18 mouse cellular contexts compared by ENCODE assay signal in genomic region chr1:155737809-155738383, GRCm38 (mm10). TPM values are rescaled to one million over a fixed set of nuclear protein-coding genes. Genes with fewer than 3 reads are reported as not detected.
DNase-seq lines count a peak whose midpoint lies in the region; ATAC-seq and TF ChIP-seq lines count a peak whose summit lies in the region.
"Had no signal": no experiment of that assay in that cellular context is flagged by ENCODE, and none has a peak within 500 bp of the region (broad histone marks: within the 10 kb centered on the region; RNA-seq: fewer than 3 reads in every experiment).

No protein-coding gene starts in this region.

- no peak for TF ChIP-seq EP300 in lung, postnatal 0 days (IDR thresholded peaks at IDR 0.05)

- no peak for ATAC-seq in heart, embryonic 16.5 days (replicated peaks; ENCODE audit: extremely low read depth, insufficient read depth, low FRiP score)
- no peak for ATAC-seq in midbrain, embryonic 11.5 days (ENCODE audit: low FRiP score)
- ATAC-seq in midbrain, embryonic 14.5 days (ENCODE audit: low FRiP score, low TSS enrichment) = no peak
- no peak for ATAC-seq in hindbrain, postnatal 0 days
- no peak for ATAC-seq in lung, postnatal 0 days
- ATAC-seq: CD4-positive, CD25-positive, alpha-beta regulatory T cell, adult 4 months; forebrain, embryonic 15.5 days; intestine, postnatal 0 days had no signal

- H3K27me3 ChIP-seq in heart, embryonic 16.5 days (ENCODE audit: control insufficient read depth, insufficient read depth, low read length) = peaks cover 91% of the 10 kb centered on the region
- peaks cover 98% of the 10 kb centered on the region for H3K27me3 ChIP-seq in midbrain, embryonic 11.5 days (ENCODE audit: control insufficient read depth, insufficient read depth, low read length)
- peaks cover 98% of the 10 kb centered on the region for H3K27me3 ChIP-seq in midbrain, embryonic 14.5 days (ENCODE audit: control insufficient read depth, insufficient read depth, low read length)
- H3K27me3 ChIP-seq in hindbrain, postnatal 0 days (ENCODE audit: insufficient read depth, low read length) = peaks cover 86% of the 10 kb centered on the region
- H3K27me3 ChIP-seq in lung, postnatal 0 days (replicated peaks; ENCODE audit: insufficient read depth, low read length) = peaks cover 88% of the 10 kb centered on the region

- H3K27ac ChIP-seq in heart, embryonic 16.5 days (ENCODE audit: low read length) = no peak overlapping the region
- no peak overlapping the region for H3K27ac ChIP-seq in midbrain, embryonic 11.5 days (ENCODE audit: low read depth, low read length)
- no peak overlapping the region for H3K27ac ChIP-seq in midbrain, embryonic 14.5 days (replicated peaks; ENCODE audit: low read depth, low read length)
- H3K27ac ChIP-seq in hindbrain, postnatal 0 days = no peak overlapping the region
- H3K27ac ChIP-seq in lung, postnatal 0 days (ENCODE audit: low read length) = no peak overlapping the region
- H3K27ac ChIP-seq in left cerebral cortex, adult 2 months = no peak overlapping the region
- H3K27ac ChIP-seq: forebrain, embryonic 15.5 days; limb, embryonic 13.5 days had no signal

- DNase-seq in heart, adult 8-10 months (ENCODE audit: low spot score) = no peak
- peak; percentile 95 for DNase-seq in midbrain, embryonic 11.5 days (ENCODE audit: low spot score, missing footprints)
- DNase-seq in midbrain, embryonic 14.5 days = no peak
- DNase-seq in hindbrain, postnatal 0 days (ENCODE audit: low spot score) = no peak
- DNase-seq in lung, postnatal 36 days = no peak
- no peak for DNase-seq in lung, postnatal 0 days (ENCODE audit: low spot score)
- no peak for DNase-seq in left cerebral cortex, adult 2 months (ENCODE audit: extremely low spot score in 1 of 2, low spot score in 2 of 2)
- DNase-seq: adrenal gland, postnatal 36 days; cerebellum, adult 9-10 months; gastrocnemius, postnatal 25 days; lung, postnatal 4 days; spleen, adult 18-20 months had no signal

- no peak for TF ChIP-seq CTCF in hindbrain, postnatal 0 days (IDR thresholded peaks at IDR 0.05; ENCODE audit: low read depth)
- no peak for TF ChIP-seq CTCF in lung, postnatal 0 days (IDR thresholded peaks at IDR 0.05)
- no peak for TF ChIP-seq CTCF in left cerebral cortex, adult 2 months (IDR thresholded peaks at IDR 0.05)

- H3K4me3 ChIP-seq in heart, embryonic 16.5 days (ENCODE audit: low read length) = peak overlapping the region; percentile 6; the same call in 1 of the 2 replicates
- no peak overlapping the region for H3K4me3 ChIP-seq in midbrain, embryonic 11.5 days (ENCODE audit: low read depth, low read length)
- no peak overlapping the region for H3K4me3 ChIP-seq in midbrain, embryonic 14.5 days (replicated peaks; ENCODE audit: low read depth, low read length)
- H3K4me3 ChIP-seq in hindbrain, postnatal 0 days (ENCODE audit: low read length) = 0 out of 2 replicates have a peak overlapping the region, but pooled peaks have one; percentile 1
- H3K4me3 ChIP-seq in lung, postnatal 0 days (ENCODE audit: low read depth, low read length) = no peak overlapping the region
- H3K4me3 ChIP-seq in left cerebral cortex, adult 2 months = no peak overlapping the region
- H3K4me3 ChIP-seq: forebrain, embryonic 15.5 days; limb, embryonic 13.5 days had no signal

- WGBS in heart, embryonic 16.5 days = 1% methylated on average over 25 of the region's 25 CpGs
- under 1% methylated on average over 25 of the region's 25 CpGs for WGBS in midbrain, embryonic 11.5 days
- WGBS in midbrain, embryonic 14.5 days = under 1% methylated on average over 25 of the region's 25 CpGs
- under 1% methylated on average over 25 of the region's 25 CpGs for WGBS in hindbrain, postnatal 0 days
- WGBS in lung, postnatal 0 days = under 1% methylated on average over 25 of the region's 25 CpGs

- H3K4me1 ChIP-seq in heart, embryonic 16.5 days (ENCODE audit: control insufficient read depth, insufficient read depth, low read length) = peaks cover 34% of the 10 kb centered on the region
- H3K4me1 ChIP-seq in midbrain, embryonic 11.5 days (ENCODE audit: control insufficient read depth, insufficient read depth, low read length) = peaks cover 15% of the 10 kb centered on the region
- H3K4me1 ChIP-seq in midbrain, embryonic 14.5 days (ENCODE audit: control insufficient read depth, insufficient read depth, low read length) = peaks cover 18% of the 10 kb centered on the region
- peaks cover 7% of the 10 kb centered on the region; the same call in 1 of the 2 replicates for H3K4me1 ChIP-seq in hindbrain, postnatal 0 days (ENCODE audit: insufficient read depth, low read length)
- H3K4me1 ChIP-seq in lung, postnatal 0 days (ENCODE audit: insufficient read depth, low read depth, low read length) = peaks cover 17% of the 10 kb centered on the region; the same call in 1 of the 2 replicates

- intact Hi-C loops in left cerebral cortex, adult 2 months (cut with DNase I) = no loop called here

- H3K9ac ChIP-seq in heart, embryonic 16.5 days (ENCODE audit: low read length) = no peak overlapping the region
- H3K9ac ChIP-seq in midbrain, embryonic 11.5 days (ENCODE audit: low read length) = no peak overlapping the region
- H3K9ac ChIP-seq in midbrain, embryonic 14.5 days (replicated peaks; ENCODE audit: low read length) = no peak overlapping the region
- H3K9ac ChIP-seq in hindbrain, postnatal 0 days (replicated peaks; ENCODE audit: low read length) = no peak overlapping the region
- no peak overlapping the region for H3K9ac ChIP-seq in lung, postnatal 0 days (replicated peaks; ENCODE audit: low read depth)
- H3K9ac ChIP-seq: forebrain, embryonic 15.5 days; limb, embryonic 13.5 days had no signal

- no peaks in the 10 kb centered on the region for H3K9me3 ChIP-seq in heart, embryonic 16.5 days (replicated peaks; ENCODE audit: control insufficient read depth, low read length)
- no peaks in the 10 kb centered on the region for H3K9me3 ChIP-seq in midbrain, embryonic 11.5 days (ENCODE audit: control insufficient read depth, low read length)
- H3K9me3 ChIP-seq in midbrain, embryonic 14.5 days (ENCODE audit: control insufficient read depth, low read length) = no peaks in the 10 kb centered on the region
- H3K9me3 ChIP-seq in hindbrain, postnatal 0 days (ENCODE audit: low read length) = no peaks in the 10 kb centered on the region
- no peaks in the 10 kb centered on the region for H3K9me3 ChIP-seq in lung, postnatal 0 days (ENCODE audit: low read length)
- H3K9me3 ChIP-seq: forebrain, embryonic 15.5 days; limb, embryonic 13.5 days had no signal

- no peaks in the 10 kb centered on the region for H3K36me3 ChIP-seq in heart, embryonic 16.5 days (ENCODE audit: control insufficient read depth, insufficient read depth)
- H3K36me3 ChIP-seq in midbrain, embryonic 11.5 days (ENCODE audit: control insufficient read depth, insufficient read depth, low read length) = no peaks in the 10 kb centered on the region
- H3K36me3 ChIP-seq in midbrain, embryonic 14.5 days (ENCODE audit: control insufficient read depth, insufficient read depth, low read length) = no peaks in the 10 kb centered on the region
- no peaks in the 10 kb centered on the region for H3K36me3 ChIP-seq in hindbrain, postnatal 0 days (ENCODE audit: insufficient read depth, low read length)
- no peaks in the 10 kb centered on the region for H3K36me3 ChIP-seq in lung, postnatal 0 days (ENCODE audit: insufficient read depth, low read length)
- H3K36me3 ChIP-seq: forebrain, embryonic 15.5 days; limb, embryonic 13.5 days had no signal

- peak overlapping the region; percentile 10; the same call in 1 of the 2 replicates for H3K4me2 ChIP-seq in heart, embryonic 16.5 days (ENCODE audit: low read depth, low read length)
- H3K4me2 ChIP-seq in midbrain, embryonic 11.5 days = no peak overlapping the region
- H3K4me2 ChIP-seq in midbrain, embryonic 14.5 days (ENCODE audit: low read length) = no peak overlapping the region
- no peak overlapping the region for H3K4me2 ChIP-seq in hindbrain, postnatal 0 days (ENCODE audit: low read depth, low read length)
- H3K4me2 ChIP-seq in lung, postnatal 0 days (replicated peaks; ENCODE audit: low read depth, low read length) = no peak overlapping the region
- H3K4me2 ChIP-seq: forebrain, embryonic 15.5 days; limb, embryonic 13.5 days had no signal

RNA-seq across cellular contexts. Expression of gene Lhx4, which starts 13.6 kb away (rescaled TPM):
- not detected in 2 replicates for polyA plus RNA-seq in heart, embryonic 16.5 days (2015; fragmentation: Nextera tagmentation; extraction: Ambion mirVana)
- total RNA-seq in heart, adult 8-10 months (2022) = not detected
- 1.7 and 2.2 TPM in 2 replicates for polyA plus RNA-seq in midbrain, embryonic 11.5 days (2014; fragmentation: Nextera tagmentation; extraction: Ambion mirVana)
- polyA plus RNA-seq in midbrain, embryonic 14.5 days (2014; fragmentation: Nextera tagmentation; extraction: Ambion mirVana) = 1.8 and 3.5 TPM in 2 replicates
- 2.2 and 4.3 TPM in 2 replicates for total RNA-seq in hindbrain, postnatal 0 days (2014; rRNA removed)
- 1.6 and 1.8 TPM in 2 replicates for polyA plus RNA-seq in hindbrain, postnatal 0 days (2015; fragmentation: Nextera tagmentation; extraction: Ambion mirVana)
- not detected in 2 replicates for polyA plus RNA-seq in lung, postnatal 0 days (2015; fragmentation: Nextera tagmentation; extraction: Ambion mirVana)
- not detected for total RNA-seq in left cerebral cortex, adult 2 months (2021)
- total RNA-seq: adrenal gland, postnatal 36 days; gastrocnemius, postnatal 25 days; layer of hippocampus, postnatal 10 days had no signal

Comparison
In these comparisons a context has a peak if more than half of its experiments do, and no peak if none do; other contexts are left out.
1. H3K4me3 ChIP-seq: peak in heart, embryonic 16.5 days (single experiment) and hindbrain, postnatal 0 days (single experiment); none in midbrain, embryonic 11.5 days (single experiment), midbrain, embryonic 14.5 days (single experiment), lung, postnatal 0 days (single experiment) and left cerebral cortex, adult 2 months (single experiment).